9 mouse cellular contexts compared by ENCODE assay signal in the genomic region with DNA sequence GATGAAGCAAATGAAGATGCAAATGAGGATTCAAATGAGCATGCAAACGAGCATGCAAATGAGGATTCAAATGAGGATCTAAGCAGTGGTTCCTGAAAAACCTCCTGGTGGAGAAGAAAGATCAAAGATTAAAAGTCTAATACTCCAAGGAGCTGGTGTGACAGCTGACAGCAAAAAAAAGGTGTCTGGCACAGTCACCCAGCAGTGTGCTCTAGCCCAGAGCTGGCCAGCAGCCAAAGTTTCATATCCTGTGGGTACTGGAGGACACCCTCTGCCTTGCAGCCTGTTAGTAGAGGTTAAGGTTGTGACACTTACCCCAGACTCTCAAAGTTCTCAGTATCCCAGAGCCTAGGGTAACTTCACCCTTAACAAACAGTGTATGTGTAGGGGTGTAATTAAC.
A peak's percentile ranks its signal among the peaks of the same experiment; 100 is the strongest.
DNase-seq lines count a peak whose midpoint lies in the region; ATAC-seq lines count a peak whose summit lies in the region.
"Had no signal": no experiment of that assay in that cellular context is flagged by ENCODE, and none has a peak within 500 bp of the region (broad histone marks: within the 10 kb centered on the region; RNA-seq: fewer than 3 reads in every experiment).

No protein-coding gene starts in this region.

- H3K9ac ChIP-seq in forebrain, embryonic 11.5 days (ENCODE audit: low read length) = no peak overlapping the region
- no peak overlapping the region for H3K9ac ChIP-seq in heart, embryonic 12.5 days
- no peak overlapping the region for H3K9ac ChIP-seq in midbrain, embryonic 15.5 days
- H3K9ac ChIP-seq: embryonic facial prominence, embryonic 12.5 days had no signal

- peak; percentile 89 for ATAC-seq in forebrain, embryonic 11.5 days (replicated peaks; ENCODE audit: low FRiP score)
- peak; percentile 71; the same call in 1 of the 2 replicates for ATAC-seq in heart, embryonic 12.5 days (ENCODE audit: insufficient number of reproducible peaks, low FRiP score)
- ATAC-seq in midbrain, embryonic 15.5 days (replicated peaks) = peak; percentile 89

- 0 out of 2 replicates have a peak, but pooled peaks cover 3% of the 10 kb centered on the region for H3K4me1 ChIP-seq in forebrain, embryonic 11.5 days (replicated peaks; ENCODE audit: control insufficient read depth, insufficient read depth, low read length)
- peaks cover 21% of the 10 kb centered on the region for H3K4me1 ChIP-seq in forebrain, embryonic 10.5 days
- peaks cover 16% of the 10 kb centered on the region for H3K4me1 ChIP-seq in heart, embryonic 12.5 days (replicated peaks)
- H3K4me1 ChIP-seq in midbrain, embryonic 15.5 days = peaks cover 7% of the 10 kb centered on the region; the same call in 1 of the 2 replicates
- H3K4me1 ChIP-seq: embryonic facial prominence, embryonic 12.5 days had no signal

- DNase-seq in forebrain, embryonic 11.5 days (ENCODE audit: low spot score) = peak; percentile 71
- DNase-seq in forebrain, embryonic 10.5 days (ENCODE audit: extremely low spot score, low spot score) = no peak
- DNase-seq in 3T3-L1 (ENCODE audit: low read depth, low spot score) = peak; percentile 2
- DNase-seq in cerebellum, adult 8-10 months = peak; percentile 71
- peak; percentile 77 to 83 for DNase-seq in kidney, postnatal 25 days
- DNase-seq in thymus, postnatal 36 days = no peak

- H3K27ac ChIP-seq in forebrain, embryonic 11.5 days (ENCODE audit: low read depth, low read length) = no peak overlapping the region
- H3K27ac ChIP-seq in forebrain, embryonic 10.5 days = no peak overlapping the region
- no peak overlapping the region for H3K27ac ChIP-seq in heart, embryonic 12.5 days (ENCODE audit: poor library complexity, severe bottlenecking)
- 0 out of 2 replicates have a peak overlapping the region, but pooled peaks have one; percentile 13 for H3K27ac ChIP-seq in midbrain, embryonic 15.5 days
- H3K27ac ChIP-seq: embryonic facial prominence, embryonic 12.5 days had no signal

- no peaks in the 10 kb centered on the region for H3K36me3 ChIP-seq in forebrain, embryonic 11.5 days (ENCODE audit: control insufficient read depth, insufficient read depth, low read length)
- H3K36me3 ChIP-seq in forebrain, embryonic 10.5 days (replicated peaks) = no peaks in the 10 kb centered on the region
- H3K36me3 ChIP-seq in heart, embryonic 12.5 days = no peaks in the 10 kb centered on the region
- H3K36me3 ChIP-seq in midbrain, embryonic 15.5 days (replicated peaks) = no peaks in the 10 kb centered on the region
- H3K36me3 ChIP-seq: embryonic facial prominence, embryonic 12.5 days had no signal

- no peaks in the 10 kb centered on the region for H3K27me3 ChIP-seq in forebrain, embryonic 11.5 days (ENCODE audit: control insufficient read depth, insufficient read depth, low read length)
- H3K27me3 ChIP-seq in forebrain, embryonic 10.5 days (ENCODE audit: poor library complexity, severe bottlenecking) = no peaks in the 10 kb centered on the region
- H3K27me3 ChIP-seq in heart, embryonic 12.5 days (replicated peaks) = no peaks in the 10 kb centered on the region
- H3K27me3 ChIP-seq in midbrain, embryonic 15.5 days (replicated peaks) = no peaks in the 10 kb centered on the region
- H3K27me3 ChIP-seq: embryonic facial prominence, embryonic 12.5 days had no signal

- no peak overlapping the region for H3K4me3 ChIP-seq in forebrain, embryonic 11.5 days (ENCODE audit: low read depth, low read length)
- H3K4me3 ChIP-seq in forebrain, embryonic 10.5 days = no peak overlapping the region
- H3K4me3 ChIP-seq in heart, embryonic 12.5 days = no peak overlapping the region
- H3K4me3 ChIP-seq in midbrain, embryonic 15.5 days = no peak overlapping the region
- H3K4me3 ChIP-seq: embryonic facial prominence, embryonic 12.5 days had no signal

- WGBS in forebrain, embryonic 11.5 days = 45% methylated on average over 1 of the region's 1 CpGs
- WGBS in forebrain, embryonic 10.5 days = 86% methylated on average over 1 of the region's 1 CpGs
- 48% methylated on average over 1 of the region's 1 CpGs for WGBS in heart, embryonic 12.5 days
- WGBS in midbrain, embryonic 15.5 days = 39% methylated on average over 1 of the region's 1 CpGs

- no peak overlapping the region for H3K4me2 ChIP-seq in forebrain, embryonic 11.5 days (ENCODE audit: low read depth, low read length, severe bottlenecking)
- no peak overlapping the region for H3K4me2 ChIP-seq in heart, embryonic 12.5 days
- no peak overlapping the region for H3K4me2 ChIP-seq in midbrain, embryonic 15.5 days
- H3K4me2 ChIP-seq: embryonic facial prominence, embryonic 12.5 days had no signal

- no peaks in the 10 kb centered on the region for H3K9me3 ChIP-seq in forebrain, embryonic 11.5 days (ENCODE audit: control insufficient read depth, low read length)
- H3K9me3 ChIP-seq in forebrain, embryonic 10.5 days = no peaks in the 10 kb centered on the region
- 0 out of 2 replicates have a peak, but pooled peaks cover 3% of the 10 kb centered on the region for H3K9me3 ChIP-seq in heart, embryonic 12.5 days (replicated peaks)
- no peaks in the 10 kb centered on the region for H3K9me3 ChIP-seq in midbrain, embryonic 15.5 days
- H3K9me3 ChIP-seq: embryonic facial prominence, embryonic 12.5 days had no signal

Comparison
In these comparisons a context has a peak if more than half of its experiments do, and no peak if none do; other contexts are left out.
1. DNase-seq: peak in forebrain, embryonic 11.5 days (single experiment), 3T3-L1 (single experiment), cerebellum, adult 8-10 months (single experiment) and kidney, postnatal 25 days (2 of 2); none in forebrain, embryonic 10.5 days (single experiment) and thymus, postnatal 36 days (0 of 2).
2. Peak in every context shown above with its lines, with median percentiles within 50 percentile points of each other: ATAC-seq.